Mouse (Mus musculus): ENCODE results near the gene Vwa3b.
A peak's percentile ranks its signal among the peaks of the same experiment; 100 is the strongest.

Vwa3b gene

DNA sequence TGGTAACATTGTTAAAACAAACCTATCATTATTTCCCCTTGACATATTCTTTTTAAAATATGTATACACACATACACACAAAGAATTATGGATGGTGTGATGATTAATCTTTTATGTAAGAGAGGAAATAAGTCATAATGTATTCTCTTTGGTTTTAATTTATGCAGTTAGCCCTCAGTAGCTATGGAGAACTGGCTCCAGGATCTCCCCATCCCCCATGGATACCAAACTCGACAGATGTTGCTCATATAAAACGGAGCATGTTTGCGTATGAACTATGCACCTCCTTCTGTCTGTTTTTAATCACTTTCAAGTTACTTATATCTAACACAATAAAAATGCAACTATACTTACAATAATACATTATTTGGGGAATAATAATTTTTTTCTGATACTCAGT, 96.4 kb downstream of the Vwa3b start:
- no peak for DNase-seq (ENCODE audit: low read depth, low spot score)

DNA sequence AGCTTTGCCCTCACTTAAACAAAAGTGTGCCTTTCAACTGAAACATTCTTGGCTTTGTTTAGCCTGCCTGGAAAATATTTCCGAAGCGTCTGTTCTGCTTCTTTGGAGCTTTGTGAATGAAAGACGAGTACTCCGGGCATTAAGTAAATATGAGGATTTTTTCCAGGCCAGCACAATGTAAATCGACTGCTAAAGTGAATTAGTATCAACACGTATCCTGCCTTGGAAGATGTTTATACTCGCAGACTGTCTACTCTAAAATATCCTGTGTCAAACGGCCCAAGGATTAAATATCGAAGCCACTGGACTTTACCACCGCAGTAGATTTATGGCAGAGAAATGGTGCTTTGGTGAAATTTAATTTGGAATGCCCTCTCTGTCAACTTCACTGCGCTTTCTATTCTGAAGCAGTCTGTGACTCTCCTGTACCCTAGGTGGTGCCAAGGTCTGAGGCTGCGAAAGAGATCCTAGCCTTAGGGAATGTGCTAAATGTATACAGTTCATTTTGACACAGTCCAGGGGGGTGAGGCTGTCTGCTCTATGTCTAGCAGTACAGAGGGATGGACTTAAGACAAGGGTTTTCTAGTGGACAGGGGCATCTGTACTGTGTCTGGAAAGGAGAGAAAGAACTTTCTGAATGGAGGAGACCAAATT, 98.4 kb downstream of the Vwa3b start:
- no peak for DNase-seq (ENCODE audit: low read depth, low spot score)

GRCm38 (mm10) chr1:37130012-37130570, 103.7 kb downstream of the Vwa3b start:
- DNase-seq (ENCODE audit: low read depth, low spot score), result no peak

GRCm38 (mm10) chr1:37131146-37131545, 104.8 kb downstream of the Vwa3b start:
- no peak for DNase-seq (ENCODE audit: low read depth, low spot score)

DNA sequence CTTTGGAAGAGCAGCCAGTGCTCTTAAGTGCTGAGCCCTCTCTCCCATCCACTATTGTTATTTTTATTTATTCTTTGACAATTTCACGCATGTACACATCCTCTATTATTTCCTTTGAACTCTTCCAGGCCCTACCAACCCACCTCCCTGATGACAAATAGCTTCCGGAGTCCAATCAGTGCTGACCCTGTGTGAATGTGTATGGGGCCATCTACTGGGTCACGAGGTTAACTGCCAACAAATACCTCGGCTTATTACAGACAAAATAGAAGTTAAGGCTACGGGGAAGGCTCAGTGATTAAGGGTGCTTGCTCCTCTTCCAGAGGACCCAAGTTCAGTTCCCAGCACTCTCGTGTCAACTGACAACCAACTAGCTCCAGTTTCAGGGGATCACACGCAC, 106.0 kb downstream of the Vwa3b start:
- no peak for DNase-seq (ENCODE audit: low read depth, low spot score)

DNA sequence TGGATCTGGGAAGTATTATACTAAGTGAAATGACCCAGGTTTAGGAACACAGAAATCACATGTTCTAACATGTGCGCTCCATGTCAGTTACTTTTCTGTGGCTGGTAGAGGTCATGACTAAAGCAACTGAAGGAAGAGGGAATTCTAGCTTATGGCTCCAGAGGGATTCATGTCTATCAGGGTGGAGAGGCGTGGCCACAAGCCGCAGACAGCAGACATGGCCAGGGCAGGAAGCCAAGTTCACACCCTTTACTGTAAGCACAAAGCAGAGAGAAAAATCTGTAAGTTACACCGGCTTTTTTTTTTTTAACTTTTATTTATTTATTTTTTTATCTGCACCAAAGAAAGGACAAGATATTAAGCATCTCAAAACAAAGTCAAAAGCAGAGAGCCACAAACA, 119.6 kb downstream of the Vwa3b start:
- no peak for DNase-seq (ENCODE audit: low read depth, low spot score)

GRCm38 (mm10) chr1:37149866-37150265, 123.5 kb downstream of the Vwa3b start:
- no peak for DNase-seq (ENCODE audit: low read depth, low spot score)

GRCm38 (mm10) chr1:37151896-37152295, 125.5 kb downstream of the Vwa3b start:
- DNase-seq (ENCODE audit: low read depth, low spot score), result no peak

DNA sequence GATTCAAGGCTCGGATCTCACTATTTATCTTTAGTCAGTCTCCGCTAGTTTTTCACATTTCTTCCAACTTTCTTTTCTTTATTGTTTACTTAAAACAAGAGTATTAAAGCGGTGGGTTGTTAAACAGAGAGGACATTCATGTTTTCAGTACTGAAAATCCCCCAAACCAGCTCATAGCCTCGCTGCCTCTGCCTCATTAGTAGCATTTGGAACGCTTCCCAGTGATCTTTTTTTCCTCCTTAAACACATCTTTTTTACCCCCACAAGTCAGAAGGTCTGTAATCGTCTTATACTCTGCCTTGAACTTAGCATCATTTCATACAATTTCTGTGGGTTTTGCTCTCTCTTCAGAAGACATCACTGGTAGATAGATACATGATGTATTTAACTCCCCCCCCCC, 139.7 kb downstream of the Vwa3b start:
- no peak for DNase-seq (ENCODE audit: low read depth, low spot score)

DNA sequence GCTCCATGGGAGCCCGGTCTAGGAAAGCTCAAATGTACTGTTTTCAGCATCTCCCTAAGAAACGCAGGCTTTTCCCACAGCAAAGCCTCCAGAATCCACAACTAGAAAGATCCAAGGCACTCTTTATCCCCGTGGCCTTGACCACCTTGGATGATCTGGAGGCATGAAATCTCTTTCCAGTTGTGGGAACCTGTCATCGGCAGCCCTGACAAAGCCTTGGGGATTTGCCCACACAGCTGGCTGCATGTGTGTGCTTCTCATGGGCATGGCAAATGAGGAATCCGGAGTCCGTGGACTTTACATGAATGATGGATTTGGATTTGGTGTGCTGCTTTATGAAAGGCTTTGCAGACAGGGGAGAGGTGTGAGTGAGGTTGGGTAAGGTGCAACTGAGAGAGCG, 141.5 kb downstream of the Vwa3b start:
- no peak for DNase-seq (ENCODE audit: low read depth, low spot score)

GRCm38 (mm10) chr1:37177874-37178273, 151.5 kb downstream of the Vwa3b start:
- no peak for DNase-seq (ENCODE audit: low read depth, low spot score)

GRCm38 (mm10) chr1:37179852-37180251, 153.5 kb downstream of the Vwa3b start:
- no peak for DNase-seq (ENCODE audit: low read depth, low spot score)

DNA sequence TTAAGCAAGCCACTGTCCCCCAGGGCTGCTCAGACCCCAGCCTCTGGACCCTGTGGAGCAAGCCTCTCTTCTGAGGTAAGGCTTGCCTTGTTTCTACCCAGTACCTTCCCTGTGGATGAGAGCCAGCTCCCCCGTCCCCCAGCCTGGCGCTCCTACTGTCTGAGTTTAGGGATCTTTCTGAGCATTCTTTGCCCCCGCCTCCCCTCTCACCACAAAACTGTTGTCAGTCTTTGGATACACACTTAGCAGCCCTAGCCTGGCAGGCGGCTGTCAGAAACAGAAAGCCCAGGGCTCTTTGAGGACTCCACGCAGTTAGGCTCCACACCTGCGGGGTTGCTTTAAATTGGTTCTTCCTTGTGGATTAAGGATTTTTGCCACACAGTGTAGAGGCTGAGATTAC, 160.7 kb downstream of the Vwa3b start:
- no peak for DNase-seq (ENCODE audit: low read depth, low spot score)

- no peak for DNase-seq (ENCODE audit: low read depth, low spot score)
Measured at GRCm38 (mm10) chr1:37194607-37195006, 168.2 kb downstream of the Vwa3b start.

DNA sequence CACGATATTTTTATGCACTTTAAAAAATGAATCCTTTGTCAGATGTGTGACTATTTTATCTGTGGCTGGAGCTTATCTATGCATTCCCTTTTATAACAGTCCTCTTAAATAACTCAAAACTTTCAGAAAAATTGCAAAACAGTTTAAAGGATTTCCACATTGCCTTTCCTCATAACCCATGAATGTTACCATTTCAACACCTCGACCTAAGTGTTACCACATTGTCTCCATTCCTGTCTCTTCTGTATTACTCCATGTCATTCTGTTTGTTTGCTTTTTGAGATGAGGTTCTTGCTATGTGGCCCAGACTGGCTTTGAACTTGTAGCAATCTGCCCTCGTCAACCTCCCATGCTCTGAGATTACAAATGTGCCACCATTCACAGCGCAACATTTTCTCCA, 175.0 kb downstream of the Vwa3b start:
- DNase-seq (ENCODE audit: low read depth, low spot score), result no peak

- no peak for DNase-seq (ENCODE audit: low read depth, low spot score)
Measured at GRCm38 (mm10) chr1:37207743-37208142, 181.3 kb downstream of the Vwa3b start.

DNA sequence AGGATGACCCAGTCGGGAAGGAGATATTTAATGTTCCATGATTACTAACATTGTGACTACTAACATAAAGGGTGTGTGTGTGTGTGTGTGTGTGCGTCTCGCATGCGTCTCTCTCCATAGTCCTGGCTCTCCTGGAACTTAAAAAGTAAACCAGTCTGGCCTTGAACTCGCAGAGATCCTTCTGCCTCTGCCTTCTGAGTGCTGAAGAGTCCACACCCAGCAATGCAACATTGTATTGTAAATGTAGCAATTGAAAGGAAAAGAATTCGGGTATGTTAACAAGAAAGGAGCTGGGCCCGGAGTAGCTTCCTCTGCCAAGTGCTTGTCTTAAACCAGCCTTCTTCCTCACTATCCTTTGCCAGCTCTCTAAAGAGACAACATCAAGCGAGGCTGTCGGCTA, 186.0 kb downstream of the Vwa3b start:
- DNase-seq (ENCODE audit: low read depth, low spot score), result no peak

DNA sequence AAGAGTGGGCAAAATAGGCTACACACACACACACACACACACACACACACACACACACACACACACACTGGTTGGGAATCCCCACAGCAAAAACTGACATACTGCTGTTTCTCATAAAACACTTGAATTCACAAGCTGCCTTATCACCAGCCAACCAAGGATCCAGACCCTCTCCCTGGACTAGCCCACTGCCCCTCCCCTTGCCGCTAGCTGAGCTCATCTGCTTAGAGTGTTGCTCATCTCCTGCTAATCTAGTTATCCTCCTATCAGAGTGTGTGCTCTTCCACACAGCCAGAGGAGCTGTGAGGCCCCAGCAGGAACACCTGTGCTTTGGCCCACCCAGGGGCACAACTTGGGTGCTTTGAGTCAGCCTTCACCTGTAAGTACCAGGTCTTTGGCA, 187.7 kb downstream of the Vwa3b start, which contains the start of gene Cnga3:
Gene Cnga3, plus strand, starts transcription at position 291 of the 400 bp plus-strand sequence.
- peak; percentile 43 for DNase-seq (ENCODE audit: low read depth, low spot score)

GRCm38 (mm10) chr1:37218386-37218785, 192.0 kb downstream of the Vwa3b start:
- no peak for DNase-seq (ENCODE audit: low read depth, low spot score)

DNA sequence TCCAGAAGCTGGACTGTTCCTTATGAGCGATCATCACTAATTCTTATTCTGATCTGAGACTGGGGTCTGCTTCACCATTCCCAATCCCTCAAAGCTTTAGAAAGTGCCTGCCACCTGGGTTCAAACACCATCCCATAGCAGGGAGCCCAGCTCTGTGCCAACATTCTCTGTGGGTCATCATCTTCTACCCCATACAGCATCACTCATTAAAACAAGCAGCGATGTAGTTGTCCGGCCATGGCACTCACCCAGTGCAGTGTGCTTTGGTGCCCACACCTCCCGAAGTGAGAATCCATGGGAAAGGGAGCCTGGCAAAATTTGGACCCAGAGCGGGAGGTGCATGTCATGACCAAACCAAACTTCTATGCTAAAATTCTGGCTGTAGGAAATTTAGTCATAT, 193.2 kb downstream of the Vwa3b start:
- no peak for DNase-seq (ENCODE audit: low read depth, low spot score)

DNA sequence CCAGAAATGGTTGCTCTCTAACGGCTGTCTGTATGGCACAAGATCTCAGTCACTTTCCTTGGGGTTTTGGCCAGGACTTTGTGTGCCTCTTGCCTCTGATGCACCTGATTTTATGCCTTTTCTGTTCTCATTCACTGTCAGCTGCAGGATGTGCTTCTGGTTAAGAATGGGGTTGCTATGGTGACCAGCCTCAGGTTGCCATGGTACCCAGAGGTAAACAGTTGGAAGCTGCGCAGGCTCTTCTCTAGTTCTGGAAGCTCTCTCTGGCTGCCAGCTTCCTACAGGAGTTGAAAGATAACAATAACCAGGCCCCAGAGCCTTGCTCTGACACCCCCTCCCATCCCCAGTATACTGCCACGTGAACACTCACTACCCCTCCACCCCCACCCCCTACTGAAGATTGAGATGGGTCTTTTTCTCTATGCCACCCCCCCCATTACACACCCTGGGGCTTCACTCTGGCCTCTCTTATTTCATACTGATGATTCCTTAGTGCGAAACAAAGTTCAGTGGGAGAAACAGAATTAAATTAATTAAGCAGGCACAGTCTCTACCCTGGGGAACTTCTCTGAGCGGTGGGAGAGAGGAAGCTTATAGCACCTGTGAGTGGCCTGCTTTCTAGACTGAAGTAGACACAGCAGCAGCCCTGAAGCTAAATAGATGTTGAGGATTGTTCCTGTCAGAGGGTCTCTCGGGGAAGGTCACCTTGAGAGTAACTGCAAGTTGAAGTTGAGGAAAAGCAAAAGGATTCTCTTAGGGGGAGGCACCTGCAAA, 193.9 kb downstream of the Vwa3b start:
- DNase-seq (ENCODE audit: low read depth, low spot score), result peak; percentile 23

DNA sequence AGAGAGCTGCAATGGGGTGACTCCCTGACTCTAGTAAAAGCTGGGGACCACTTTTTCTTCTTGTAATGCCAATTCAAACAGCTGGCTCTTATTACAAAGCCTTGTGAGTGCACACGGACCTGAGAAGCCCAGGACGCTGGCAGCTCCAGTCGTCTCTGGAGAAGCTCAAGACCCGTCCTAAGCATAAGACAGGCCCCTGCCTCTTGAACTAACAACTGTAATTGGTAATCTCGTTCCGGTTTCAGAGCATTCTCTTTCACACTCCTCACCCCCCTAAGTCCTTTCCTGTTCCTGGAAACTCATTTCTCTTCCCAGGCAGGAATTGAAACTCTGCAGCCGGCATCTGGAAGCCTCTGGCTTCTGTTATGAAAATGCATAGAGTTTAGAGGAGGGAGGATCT, 195.6 kb downstream of the Vwa3b start:
- DNase-seq (ENCODE audit: low read depth, low spot score), result no peak

- no peak for DNase-seq (ENCODE audit: low read depth, low spot score)
Measured at GRCm38 (mm10) chr1:37230404-37230803, 204.0 kb downstream of the Vwa3b start.

Measured in retina, postnatal 7 days (tissue).